Mouse (Mus musculus): ENCODE results near the gene Rabgef1. TPM values are rescaled to one million over a fixed set of nuclear protein-coding genes. Genes with fewer than 3 reads are reported as not detected.
A peak's percentile ranks its signal among the peaks of the same experiment; 100 is the strongest.

Gene Rabgef1
- polyA plus RNA-seq (2014; fragmentation: Nextera tagmentation; extraction: Ambion mirVana): 39.6 and 41.1 TPM in 2 replicates

DNA sequence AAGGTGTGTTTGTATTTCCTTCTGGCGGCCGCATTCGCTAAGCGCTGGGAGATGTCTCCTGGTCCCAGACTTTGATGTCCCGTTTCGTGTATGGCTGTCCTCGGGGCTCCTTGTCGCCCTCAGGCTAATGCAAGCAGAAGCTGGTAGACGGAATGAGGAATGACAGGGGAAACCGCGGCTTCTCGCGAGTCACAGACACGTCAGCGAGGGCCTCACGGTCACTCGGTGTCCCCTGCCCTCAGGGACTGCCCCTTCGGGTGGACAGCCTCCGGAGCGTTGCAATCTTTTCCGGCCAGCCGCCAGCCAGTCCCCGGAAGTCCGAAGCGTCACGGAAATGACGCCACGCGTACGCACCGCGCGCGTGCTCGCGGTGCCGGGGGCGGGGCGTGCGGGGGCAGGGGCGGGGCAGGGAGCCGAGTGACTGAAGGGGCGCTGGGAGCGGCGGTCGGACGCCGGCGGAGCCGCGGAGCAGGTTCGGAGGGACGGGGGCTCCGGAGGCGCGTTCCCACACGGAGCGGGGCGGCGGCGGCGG lies at the start of gene Rabgef1:
Gene Rabgef1 (plus strand): TSS at position 376 of the 532 bp plus-strand sequence.
- Histone ChIP-seq H3K36me3 (ENCODE audit: control insufficient read depth, insufficient read depth, low read length) (peaks cover 2% of the 10 kb centered on the region; the same call in 1 of the 2 replicates), H3K27ac (ENCODE audit: low read depth, low read length) (peak within 1 kb of the TSS; percentile 100), H3K4me3 (ENCODE audit: low read depth, low read length) (peak within 1 kb of the TSS; percentile 89), H3K4me1 (replicated peaks; ENCODE audit: control insufficient read depth, insufficient read depth, low read length) (peaks cover 36% of the 10 kb centered on the region), H3K9ac (ENCODE audit: low read depth, low read length) (peak within 1 kb of the TSS; percentile 90), H3K27me3 (replicated peaks; ENCODE audit: control insufficient read depth, insufficient read depth, low read length) (no peaks in the 10 kb centered on the region), H3K9me3 (ENCODE audit: control insufficient read depth, low read length) (no peaks in the 10 kb centered on the region), H3K4me2 (peak within 1 kb of the TSS; percentile 79)
- peak; percentile 96 for DNase-seq (ENCODE audit: low spot score)
- WGBS: under 1% methylated on average over 62 of the region's 62 CpGs
- ATAC-seq (replicated peaks; ENCODE audit: low FRiP score): peak; percentile 89

DNA sequence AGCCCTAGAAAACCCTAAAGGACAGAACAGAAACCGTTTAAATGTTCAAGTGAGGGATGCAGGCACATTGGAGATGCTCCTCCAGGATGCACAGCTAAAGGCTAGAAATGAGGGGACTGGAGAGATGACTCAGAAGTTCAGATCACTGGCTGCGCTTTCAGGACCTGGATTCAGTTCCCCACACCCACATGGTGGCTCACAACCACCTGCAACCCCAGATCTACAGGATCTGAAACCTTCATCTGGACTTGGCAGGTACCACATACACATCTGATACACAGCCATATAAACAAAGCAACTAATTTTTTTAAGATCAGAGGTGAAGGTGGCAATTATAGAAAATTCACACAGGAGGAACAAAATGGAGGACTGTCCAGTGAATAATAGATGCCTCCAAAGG lies 49.2 kb upstream of the Rabgef1 start:
- no peaks in the 10 kb centered on the region for H3K9me3 ChIP-seq (ENCODE audit: control insufficient read depth, low read length)
- no peaks in the 10 kb centered on the region for H3K27me3 ChIP-seq (replicated peaks; ENCODE audit: control insufficient read depth, insufficient read depth, low read length)
- H3K4me1 ChIP-seq (replicated peaks; ENCODE audit: control insufficient read depth, insufficient read depth, low read length): no peaks in the 10 kb centered on the region
- 82% methylated on average over 2 of the region's 2 CpGs for WGBS
- no peak for DNase-seq (ENCODE audit: low spot score)
- no peak overlapping the region for H3K4me3 ChIP-seq (ENCODE audit: low read depth, low read length)
- no peak overlapping the region for H3K4me2 ChIP-seq
- H3K9ac ChIP-seq (ENCODE audit: low read depth, low read length): no peak overlapping the region
- ATAC-seq (replicated peaks; ENCODE audit: low FRiP score): no peak
- no peaks in the 10 kb centered on the region for H3K36me3 ChIP-seq (ENCODE audit: control insufficient read depth, insufficient read depth, low read length)
- no peak overlapping the region for H3K27ac ChIP-seq (ENCODE audit: low read depth, low read length)

DNA sequence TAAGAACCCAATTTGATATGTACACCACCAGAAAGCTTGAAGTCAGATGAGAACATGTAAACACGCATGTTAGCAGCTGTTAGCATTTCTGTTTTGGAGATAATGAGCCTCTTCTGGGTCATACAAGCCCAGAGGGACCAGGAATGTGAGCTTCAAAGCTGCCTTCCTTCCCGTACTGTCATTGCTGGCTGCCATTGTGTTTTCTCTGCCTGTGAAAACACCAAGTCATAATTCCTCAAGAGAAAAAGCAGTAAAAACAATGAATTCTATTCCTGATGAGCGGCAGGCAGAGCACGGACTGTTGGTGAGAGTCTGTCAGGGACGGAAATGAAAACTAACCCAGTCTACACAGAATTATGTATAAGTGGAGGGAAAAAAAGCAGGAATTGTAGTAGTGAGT lies 47.3 kb upstream of the Rabgef1 start:
- Histone ChIP-seq H3K4me3 (ENCODE audit: low read depth, low read length) (no peak overlapping the region), H3K4me1 (replicated peaks; ENCODE audit: control insufficient read depth, insufficient read depth, low read length) (no peaks in the 10 kb centered on the region), H3K9me3 (ENCODE audit: control insufficient read depth, low read length) (no peaks in the 10 kb centered on the region), H3K27ac (ENCODE audit: low read depth, low read length) (no peak overlapping the region), H3K36me3 (ENCODE audit: control insufficient read depth, insufficient read depth, low read length) (no peaks in the 10 kb centered on the region), H3K9ac (ENCODE audit: low read depth, low read length) (no peak overlapping the region), H3K27me3 (replicated peaks; ENCODE audit: control insufficient read depth, insufficient read depth, low read length) (no peaks in the 10 kb centered on the region), H3K4me2 (no peak overlapping the region)
- 84% methylated on average over 5 of the region's 5 CpGs for whole genome bisulfite sequencing
- ATAC-seq (replicated peaks; ENCODE audit: low FRiP score) (no peak), DNase-seq (ENCODE audit: low spot score) (no peak)

DNA sequence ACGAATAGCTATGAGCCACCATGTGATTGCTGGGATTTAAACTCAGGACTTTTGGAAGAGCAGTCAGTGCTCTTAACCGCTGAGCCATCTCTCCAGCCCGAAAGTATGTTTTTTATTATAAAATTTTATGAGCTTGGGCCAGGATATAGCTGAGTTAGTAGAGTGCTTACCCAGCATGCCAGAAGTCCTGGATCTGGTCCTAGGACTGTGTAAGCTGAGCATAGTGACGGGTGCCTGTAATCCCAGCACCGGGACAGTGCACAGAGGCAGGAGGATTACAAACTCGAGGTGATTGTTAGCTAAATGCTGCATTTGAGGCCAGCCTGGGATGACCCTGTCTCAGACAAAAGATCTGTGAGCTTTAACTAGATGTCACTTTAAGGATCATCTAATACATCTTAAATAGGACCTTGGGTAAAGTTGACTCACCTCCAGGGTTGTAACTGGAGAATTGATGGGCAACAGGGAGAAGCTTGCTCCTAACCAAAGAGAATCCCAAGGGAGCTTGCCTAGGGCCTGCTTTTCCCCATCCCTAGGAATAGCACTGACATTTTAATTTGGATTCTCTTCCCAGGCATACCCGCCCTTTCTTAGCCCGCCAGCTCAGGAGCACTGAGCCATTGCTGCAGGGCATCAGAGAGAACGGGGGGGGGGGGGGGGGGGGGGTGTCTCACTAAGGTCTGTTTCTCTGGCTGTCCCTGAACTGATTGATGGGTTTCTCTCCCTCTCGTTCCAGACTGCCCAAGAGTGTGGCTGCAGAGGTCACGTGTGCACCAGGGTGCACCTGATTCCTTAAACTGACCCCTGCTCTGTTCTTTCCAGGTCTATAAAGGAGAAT lies 42.7 kb upstream of the Rabgef1 start:
- no peaks in the 10 kb centered on the region for H3K4me1 ChIP-seq (replicated peaks; ENCODE audit: control insufficient read depth, insufficient read depth, low read length)
- H3K27me3 ChIP-seq (replicated peaks; ENCODE audit: control insufficient read depth, insufficient read depth, low read length): no peaks in the 10 kb centered on the region
- H3K9me3 ChIP-seq (ENCODE audit: control insufficient read depth, low read length): no peaks in the 10 kb centered on the region
- no peaks in the 10 kb centered on the region for H3K36me3 ChIP-seq (ENCODE audit: control insufficient read depth, insufficient read depth, low read length)
- H3K4me3 ChIP-seq (ENCODE audit: low read depth, low read length): no peak overlapping the region
- ATAC-seq (replicated peaks; ENCODE audit: low FRiP score): no peak
- H3K9ac ChIP-seq (ENCODE audit: low read depth, low read length): no peak overlapping the region
- no peak overlapping the region for H3K27ac ChIP-seq (ENCODE audit: low read depth, low read length)
- H3K4me2 ChIP-seq: no peak overlapping the region
- no peak for DNase-seq (ENCODE audit: low spot score)
- 73% methylated on average over 11 of the region's 11 CpGs for WGBS

DNA sequence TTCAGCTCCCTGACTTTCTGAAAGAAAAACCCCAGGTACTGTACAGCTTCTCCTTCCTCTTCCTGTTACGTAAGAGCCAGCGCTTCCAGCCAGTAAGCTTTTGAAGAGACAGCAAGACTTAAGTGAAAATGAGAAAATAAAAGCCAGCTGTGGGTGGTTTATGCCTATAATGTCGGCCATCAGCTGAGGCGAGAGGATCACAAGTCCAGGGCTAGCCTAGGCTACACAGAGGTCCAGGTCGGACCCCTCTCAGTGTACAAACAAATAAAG lies 42.1 kb upstream of the Rabgef1 start:
- no peaks in the 10 kb centered on the region for H3K36me3 ChIP-seq (ENCODE audit: control insufficient read depth, insufficient read depth, low read length)
- ATAC-seq (replicated peaks; ENCODE audit: low FRiP score) (no peak), DNase-seq (ENCODE audit: low spot score) (no peak)
- no peaks in the 10 kb centered on the region for H3K27me3 ChIP-seq (replicated peaks; ENCODE audit: control insufficient read depth, insufficient read depth, low read length)
- H3K9me3 ChIP-seq (ENCODE audit: control insufficient read depth, low read length): no peaks in the 10 kb centered on the region
- H3K4me2 ChIP-seq: no peak overlapping the region
- no peak overlapping the region for H3K4me3 ChIP-seq (ENCODE audit: low read depth, low read length)
- WGBS: 76% methylated on average over 5 of the region's 5 CpGs
- no peak overlapping the region for H3K9ac ChIP-seq (ENCODE audit: low read depth, low read length)
- H3K4me1 ChIP-seq (replicated peaks; ENCODE audit: control insufficient read depth, insufficient read depth, low read length): no peaks in the 10 kb centered on the region
- no peak overlapping the region for H3K27ac ChIP-seq (ENCODE audit: low read depth, low read length)

DNA sequence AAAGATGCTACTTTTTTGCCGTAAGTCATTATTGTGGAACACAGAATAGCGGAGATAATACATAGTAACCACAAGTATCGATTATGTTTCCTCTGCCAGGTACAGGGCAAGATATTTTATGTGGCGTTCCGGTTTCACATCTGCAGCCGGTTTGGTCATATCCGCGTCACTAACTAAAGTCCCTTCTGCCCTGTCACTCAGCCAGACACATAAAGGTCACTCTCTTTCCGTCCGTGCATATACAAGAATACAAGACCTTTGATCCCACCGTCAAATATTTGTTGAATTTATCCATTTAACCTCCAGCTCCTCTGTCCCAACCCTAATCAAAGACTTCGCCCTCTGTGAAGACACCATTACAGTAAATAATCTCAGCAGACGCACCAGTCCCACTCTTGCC lies 35.0 kb upstream of the Rabgef1 start:
- no peaks in the 10 kb centered on the region for H3K36me3 ChIP-seq (ENCODE audit: control insufficient read depth, insufficient read depth, low read length)
- no peaks in the 10 kb centered on the region for H3K27me3 ChIP-seq (replicated peaks; ENCODE audit: control insufficient read depth, insufficient read depth, low read length)
- no peaks in the 10 kb centered on the region for H3K9me3 ChIP-seq (ENCODE audit: control insufficient read depth, low read length)
- no peak overlapping the region for H3K4me2 ChIP-seq
- H3K4me3 ChIP-seq (ENCODE audit: low read depth, low read length): no peak overlapping the region
- no peaks in the 10 kb centered on the region for H3K4me1 ChIP-seq (replicated peaks; ENCODE audit: control insufficient read depth, insufficient read depth, low read length)
- WGBS: 91% methylated on average over 13 of the region's 13 CpGs
- DNase-seq (ENCODE audit: low spot score): no peak
- H3K9ac ChIP-seq (ENCODE audit: low read depth, low read length): no peak overlapping the region
- no peak for ATAC-seq (replicated peaks; ENCODE audit: low FRiP score)
- H3K27ac ChIP-seq (ENCODE audit: low read depth, low read length): no peak overlapping the region

DNA sequence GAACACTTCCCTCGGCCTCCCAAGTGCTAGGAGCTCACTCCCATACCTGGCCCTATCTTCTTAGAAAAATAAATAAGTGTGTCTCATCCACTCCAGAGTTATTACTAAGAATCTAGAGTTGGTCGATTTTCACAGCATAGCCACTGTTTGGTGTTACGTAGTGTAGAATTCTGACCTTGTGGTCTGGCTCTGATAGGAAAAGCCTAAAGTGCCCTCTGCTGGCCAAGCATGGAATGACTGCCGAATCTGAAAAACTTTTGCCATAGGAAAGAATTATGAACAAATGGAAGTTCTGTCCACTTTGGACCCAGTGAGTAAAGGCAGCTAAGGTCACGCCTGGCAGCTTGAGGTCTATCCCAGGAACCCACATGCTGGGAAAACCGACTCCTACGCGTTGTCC lies 32.2 kb upstream of the Rabgef1 start:
- Histone ChIP-seq H3K9me3 (ENCODE audit: control insufficient read depth, low read length) (no peaks in the 10 kb centered on the region), H3K27me3 (replicated peaks; ENCODE audit: control insufficient read depth, insufficient read depth, low read length) (no peaks in the 10 kb centered on the region), H3K4me3 (ENCODE audit: low read depth, low read length) (no peak overlapping the region), H3K4me2 (no peak overlapping the region), H3K27ac (ENCODE audit: low read depth, low read length) (no peak overlapping the region), H3K9ac (ENCODE audit: low read depth, low read length) (no peak overlapping the region), H3K4me1 (replicated peaks; ENCODE audit: control insufficient read depth, insufficient read depth, low read length) (peaks cover 4% of the 10 kb centered on the region; the same call in 1 of the 2 replicates), H3K36me3 (ENCODE audit: control insufficient read depth, insufficient read depth, low read length) (no peaks in the 10 kb centered on the region)
- DNase-seq (ENCODE audit: low spot score) (peak; percentile 60), ATAC-seq (replicated peaks; ENCODE audit: low FRiP score) (no peak)
- WGBS: 28% methylated on average over 8 of the region's 8 CpGs

DNA sequence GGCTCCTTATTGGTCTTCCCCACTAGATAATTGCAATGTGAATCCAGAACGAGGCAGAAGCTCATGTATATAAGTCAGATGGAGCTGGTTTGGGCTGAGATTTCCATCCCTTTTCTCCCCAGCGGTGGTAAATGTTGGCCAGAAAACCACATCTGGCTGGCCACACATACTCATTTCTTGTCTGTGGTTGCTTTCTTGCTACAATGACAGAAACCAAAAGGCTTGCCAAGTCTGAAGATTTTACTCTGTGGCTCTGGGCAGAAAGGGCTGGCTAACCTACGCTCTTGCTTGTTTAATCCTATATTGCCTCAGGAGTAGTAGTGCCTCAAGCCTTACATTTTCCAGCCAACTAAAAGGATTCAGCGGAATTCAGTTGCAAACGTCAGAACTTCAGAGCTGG lies 30.5 kb upstream of the Rabgef1 start:
- Histone ChIP-seq H3K4me2 (no peak overlapping the region), H3K4me3 (ENCODE audit: low read depth, low read length) (no peak overlapping the region), H3K4me1 (replicated peaks; ENCODE audit: control insufficient read depth, insufficient read depth, low read length) (peaks cover 8% of the 10 kb centered on the region; the same call in 1 of the 2 replicates), H3K36me3 (ENCODE audit: control insufficient read depth, insufficient read depth, low read length) (no peaks in the 10 kb centered on the region), H3K9ac (ENCODE audit: low read depth, low read length) (no peak overlapping the region), H3K27ac (ENCODE audit: low read depth, low read length) (no peak overlapping the region), H3K27me3 (replicated peaks; ENCODE audit: control insufficient read depth, insufficient read depth, low read length) (no peaks in the 10 kb centered on the region), H3K9me3 (ENCODE audit: control insufficient read depth, low read length) (no peaks in the 10 kb centered on the region)
- DNase-seq (ENCODE audit: low spot score): no peak
- WGBS: 71% methylated on average over 5 of the region's 5 CpGs
- ATAC-seq (replicated peaks; ENCODE audit: low FRiP score): no peak

DNA sequence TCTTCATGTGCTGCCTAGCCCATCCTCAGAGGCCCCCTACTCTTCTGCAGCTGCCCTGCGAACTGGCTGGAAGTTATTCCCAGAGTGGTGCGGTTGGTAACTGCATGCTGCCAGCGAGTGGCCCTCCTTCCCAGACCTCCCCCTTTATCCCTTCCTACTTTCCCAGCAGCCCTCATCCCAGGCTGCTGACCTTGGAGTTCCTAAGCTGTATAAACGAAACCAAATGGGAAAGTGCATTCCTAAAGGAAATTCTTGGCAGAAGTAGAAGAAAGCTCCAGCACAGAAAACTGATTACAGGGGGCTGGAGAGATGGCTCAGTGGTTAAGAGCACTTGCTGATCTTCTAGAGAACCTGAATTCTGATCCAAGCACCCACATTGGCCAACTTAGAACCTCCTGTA lies 29.6 kb upstream of the Rabgef1 start:
- Histone ChIP-seq H3K36me3 (ENCODE audit: control insufficient read depth, insufficient read depth, low read length) (no peaks in the 10 kb centered on the region), H3K4me2 (no peak overlapping the region), H3K4me1 (replicated peaks; ENCODE audit: control insufficient read depth, insufficient read depth, low read length) (peaks cover 8% of the 10 kb centered on the region; the same call in 1 of the 2 replicates), H3K27me3 (replicated peaks; ENCODE audit: control insufficient read depth, insufficient read depth, low read length) (no peaks in the 10 kb centered on the region), H3K4me3 (ENCODE audit: low read depth, low read length) (no peak overlapping the region), H3K27ac (ENCODE audit: low read depth, low read length) (no peak overlapping the region), H3K9ac (ENCODE audit: low read depth, low read length) (no peak overlapping the region), H3K9me3 (ENCODE audit: control insufficient read depth, low read length) (no peaks in the 10 kb centered on the region)
- DNase-seq (ENCODE audit: low spot score): no peak
- ATAC-seq (replicated peaks; ENCODE audit: low FRiP score): no peak
- WGBS: 58% methylated on average over 4 of the region's 4 CpGs

All from liver, embryonic 11.5 days (tissue).